Mouse (Mus musculus) cortical plate, adult 2 months (tissue): Measurements from ENCODE around the gene Insl5.

Experiments
- CTCF ChIP-seq: fragments of 200-500 bp; IDR thresholded peaks from 2 replicates; pipeline ENCODE4 v1.5.1; 2011; ENCODE audit warnings: mild to moderate bottlenecking, control low read depth, low read length; ENCODE audit not compliant: insufficient read depth; ENCODE audit errors: extremely low read depth
- POLR2A ChIP-seq: fragments of 200-500 bp; IDR thresholded peaks from 2 replicates; pipeline ENCODE4 v1.6.1; 2011; ENCODE audit warnings: mild to moderate bottlenecking, low read length, control low read depth; ENCODE audit not compliant: insufficient read depth; ENCODE audit errors: extremely low read depth

- TF ChIP-seq POLR2A = no peak
- no peak for TF ChIP-seq CTCF
Observed at GRCm38 (mm10) chr4:102974172-102974571, 52.5 kb downstream of the Insl5 start.
